Mouse (Mus musculus) right cerebral cortex, postnatal 36 days (tissue): ENCODE measurements around the gene Med12.
"Not testable (repeated sequence)": the region's sequence is repeated elsewhere in the genome, so short reads cannot be mapped to it uniquely, and the experiment has no call there.

Source experiments
- DNase-seq, 2 experiments: peaks; one replicate each; pipeline ENCODE4 v3.0.0; 2022; ENCODE audit warnings: low spot score in 2 of 2, mixed read lengths in 1 of 2

Med12 gene

GRCm38 (mm10) chrX:101299473-101300426 is 25.9 kb downstream of the Med12 start:
- no peak for DNase-seq

DNA sequence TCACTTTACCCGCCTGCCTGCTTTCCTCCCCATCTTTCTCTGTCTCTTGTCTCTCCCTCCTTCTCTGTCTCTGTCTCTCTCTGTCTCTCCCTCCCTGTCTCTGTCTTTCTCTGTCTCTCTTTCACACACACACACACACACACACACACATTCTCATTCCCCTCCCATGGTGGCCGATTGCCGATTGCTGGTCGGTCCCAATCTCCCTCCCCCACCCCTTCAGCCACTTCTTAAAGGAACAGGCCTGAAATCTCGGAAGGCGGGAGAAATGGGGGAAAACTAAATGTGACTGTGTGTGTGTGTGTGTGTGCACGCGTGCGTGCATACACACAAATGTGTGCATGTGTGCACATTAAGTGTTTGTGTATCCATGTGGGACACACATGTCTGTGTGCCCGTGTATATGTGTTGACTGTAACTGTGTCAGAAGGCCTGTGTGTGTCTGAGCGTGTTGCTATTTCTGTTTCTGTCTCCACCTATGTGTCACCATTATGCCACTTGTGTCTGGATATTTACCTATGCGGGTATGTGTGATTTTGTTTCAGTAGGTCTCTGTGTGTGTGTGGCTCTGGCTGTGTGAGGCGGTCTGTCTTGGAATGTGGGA is 26.7 kb downstream of the Med12 start:
- no peak for DNase-seq

DNA sequence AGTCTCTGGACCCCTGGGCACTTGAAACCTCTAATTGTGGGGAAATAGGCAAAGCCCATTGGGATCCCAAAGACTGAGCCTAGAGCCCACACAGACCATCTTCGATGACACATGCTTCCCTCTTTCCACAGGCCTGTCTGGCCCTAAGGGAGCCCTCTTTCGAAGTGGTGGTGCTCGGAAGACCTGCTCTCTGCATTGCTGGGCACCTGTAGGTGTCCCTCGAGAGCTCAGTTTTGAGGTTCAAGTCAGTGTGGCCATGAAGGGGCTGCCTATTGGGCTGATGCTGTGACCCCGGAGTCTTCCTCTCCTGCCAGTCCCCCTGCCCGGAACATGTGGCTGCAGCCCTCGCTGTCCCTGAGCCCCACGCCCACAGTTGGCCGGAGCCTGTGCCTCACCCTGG is 27.8 kb downstream of the Med12 start:
- DNase-seq: no peak

- DNase-seq: no peak
Measured at GRCm38 (mm10) chrX:101304646-101305045, 30.8 kb downstream of the Med12 start.

GRCm38 (mm10) chrX:101309299-101309698 is 35.5 kb downstream of the Med12 start:
- DNase-seq: peak; percentile 36 to 55

- peak; percentile 85 to 89 for DNase-seq
Measured at GRCm38 (mm10) chrX:101313625-101314359, 40.0 kb downstream of the Med12 start.

- DNase-seq: no peak
Measured at GRCm38 (mm10) chrX:101319775-101320174, 45.9 kb downstream of the Med12 start.

- no peak for DNase-seq
Measured at GRCm38 (mm10) chrX:101325989-101326899, 52.4 kb downstream of the Med12 start.

GRCm38 (mm10) chrX:101329372-101330028 is 55.7 kb downstream of the Med12 start:
- peak in 1 of 2 experiments; percentile 30 for DNase-seq

DNA sequence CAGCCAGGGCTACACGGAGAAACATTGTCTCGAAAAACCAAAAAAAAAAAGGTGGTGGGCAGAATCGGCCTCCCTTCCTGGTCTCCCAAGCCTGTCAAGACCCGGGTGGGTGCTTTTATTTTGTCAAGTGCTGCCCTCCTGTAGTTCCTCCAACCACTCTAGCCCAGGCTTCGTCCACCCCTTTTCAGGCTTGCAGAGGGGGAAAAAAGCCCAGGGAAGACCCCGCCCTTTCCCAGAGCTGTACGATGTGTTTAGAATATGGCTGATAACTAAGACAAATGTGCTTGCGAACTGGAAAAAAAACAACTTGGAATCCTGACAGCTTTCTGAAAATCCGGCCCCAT is 58.2 kb downstream of the Med12 start:
- no peak for DNase-seq

DNA sequence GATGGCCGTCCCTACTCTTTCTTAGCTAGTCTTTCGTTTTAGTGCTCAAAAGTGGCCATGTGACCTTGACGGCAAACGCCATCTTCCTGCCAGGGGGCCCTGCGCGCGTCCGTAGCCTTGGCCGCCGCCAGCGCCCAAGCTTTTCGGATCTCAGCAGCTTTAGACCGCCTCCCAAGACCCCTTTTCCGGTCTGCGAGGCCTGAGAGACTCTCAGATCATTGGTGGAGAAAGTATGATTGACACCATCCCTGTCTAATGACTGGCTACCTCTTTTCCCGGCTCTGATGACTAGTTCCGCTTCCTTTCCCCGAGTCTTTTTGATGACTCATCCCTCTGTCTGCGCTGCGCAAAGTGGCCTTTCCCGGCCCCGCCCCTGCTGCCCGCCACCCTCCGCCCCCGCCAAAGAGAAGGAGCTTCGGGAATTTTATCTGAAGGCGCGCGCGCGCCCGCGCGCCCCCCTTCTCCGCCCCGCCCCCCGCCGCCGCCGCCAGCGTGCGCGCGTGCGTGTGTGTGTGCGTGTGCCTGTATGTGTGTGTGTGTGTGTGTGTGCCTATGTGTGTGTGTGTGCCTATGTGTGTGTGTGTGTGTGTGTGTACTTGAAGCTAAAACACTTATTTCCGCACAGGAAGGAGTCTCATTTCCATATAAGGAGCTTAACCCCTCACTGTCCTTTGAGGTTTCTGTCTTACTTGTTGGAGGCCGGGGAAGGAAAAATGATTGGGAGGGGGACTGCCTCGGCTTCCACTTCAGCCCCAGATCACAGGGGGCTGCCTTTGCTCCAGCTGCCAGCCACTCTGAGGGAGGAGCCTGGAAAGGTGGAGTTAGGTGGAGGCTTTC is 58.8 kb downstream of the Med12 start:
- DNase-seq: peak; percentile 86 to 88

DNA sequence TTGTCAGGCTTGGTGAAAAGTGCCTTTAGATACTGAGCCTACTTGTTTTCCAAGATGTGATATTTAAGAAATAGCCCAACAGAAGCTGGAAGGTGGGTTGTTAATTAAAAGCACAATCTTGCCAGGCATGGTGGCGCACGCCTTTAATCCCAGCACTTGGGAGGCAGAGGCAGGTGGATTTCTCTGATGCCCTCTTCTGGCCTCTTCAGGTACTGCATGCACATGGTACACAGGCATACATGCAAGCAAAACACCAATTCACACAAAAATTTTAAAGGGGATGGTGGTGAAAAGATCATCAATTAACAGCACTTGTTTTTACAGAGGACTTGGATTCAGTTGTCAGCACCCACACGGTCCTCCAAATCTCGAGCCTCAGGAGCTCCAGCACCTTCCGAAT is 60.8 kb downstream of the Med12 start:
- DNase-seq: no peak

DNA sequence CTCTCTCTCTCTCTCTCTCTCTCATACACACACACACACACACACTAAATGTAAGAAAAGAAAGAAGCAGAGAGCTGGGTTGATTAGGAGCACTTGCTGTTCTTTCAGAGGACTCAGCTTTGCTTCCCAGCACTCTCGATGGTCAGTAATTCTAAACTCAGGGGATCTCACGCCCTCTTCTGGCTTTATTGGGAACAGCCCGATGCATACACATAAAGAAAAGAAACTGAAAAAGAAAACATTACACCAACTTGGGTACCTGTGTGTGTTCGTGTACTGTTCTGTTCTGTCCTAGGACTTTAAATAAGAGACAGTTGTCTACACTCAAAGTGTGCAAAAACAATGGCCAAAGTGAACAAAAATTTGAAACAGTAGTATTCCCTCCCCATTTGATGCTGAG is 64.8 kb downstream of the Med12 start:
- no peak for DNase-seq

DNA sequence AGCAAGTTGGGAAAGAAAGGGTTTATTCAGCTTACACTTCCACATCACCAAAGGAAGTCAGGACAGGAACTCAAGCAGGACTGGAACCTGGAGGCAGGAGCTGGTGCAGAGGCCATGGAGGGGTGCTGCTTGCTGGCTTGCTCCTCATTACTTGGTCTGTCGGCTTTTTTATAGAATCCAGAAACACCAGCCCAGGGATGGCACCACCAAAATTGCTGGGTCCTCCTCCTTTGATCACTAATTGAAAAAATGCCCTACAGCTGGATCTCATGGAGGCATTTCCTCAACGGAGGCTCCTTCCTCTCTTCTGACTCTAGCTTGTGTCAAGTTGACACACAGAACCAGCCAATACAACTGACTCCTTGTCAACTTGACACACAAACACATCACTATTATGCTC is 69.0 kb downstream of the Med12 start:
- DNase-seq: not testable (repeated sequence)

DNA sequence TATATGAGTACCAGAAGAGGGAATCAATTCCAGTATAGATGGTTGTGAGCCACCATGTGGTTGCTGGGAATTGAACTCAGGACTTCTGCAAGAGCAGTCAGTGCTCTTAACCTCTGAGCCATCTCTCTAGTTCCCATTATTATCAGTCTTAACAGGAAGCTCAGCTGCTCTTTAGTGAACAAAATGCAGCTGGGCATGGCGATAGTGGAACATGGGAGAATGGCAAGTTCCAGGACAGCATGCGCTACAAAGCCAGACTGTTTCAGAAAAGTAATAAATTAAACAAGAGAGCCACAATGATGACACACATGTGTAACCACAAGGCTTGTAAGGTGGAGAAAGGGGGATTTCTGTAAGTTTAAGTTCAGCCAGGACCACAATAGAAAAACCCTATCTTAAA is 71.6 kb downstream of the Med12 start:
- no peak for DNase-seq

- no peak for DNase-seq
Measured at GRCm38 (mm10) chrX:101346475-101346874, 72.6 kb downstream of the Med12 start.
